Mouse (Mus musculus): ENCODE measurements around the gene Rpl22l1.
"Not testable (repeated sequence)": the region's sequence is repeated elsewhere in the genome, so short reads cannot be mapped to it uniquely, and the experiment has no call there.

- not testable (repeated sequence) for TF ChIP-seq CTCF (conservative IDR thresholded peaks at IDR 0.05 in 1 of 2, IDR thresholded peaks at IDR 0.05 in 1 of 2; ENCODE audit: low read depth in 2 of 2, low read length in 2 of 2); USF1 (IDR thresholded peaks at IDR 0.05; ENCODE audit: low read depth, low read length); MAX (IDR thresholded peaks at IDR 0.05; ENCODE audit: low read length); KAT2A (IDR thresholded peaks at IDR 0.05; ENCODE audit: insufficient replicate concordance, low read length); ZKSCAN1 (IDR thresholded peaks at IDR 0.05; ENCODE audit: borderline replicate concordance, low read depth, low read length); POLR2A (IDR thresholded peaks at IDR 0.05; ENCODE audit: low read depth, low read length); MAFK (IDR thresholded peaks at IDR 0.05; ENCODE audit: insufficient replicate concordance, low read length); UBTF (IDR thresholded peaks at IDR 0.05; ENCODE audit: low read depth, low read length); E2F4 (IDR thresholded peaks at IDR 0.05; ENCODE audit: insufficient replicate concordance, low read depth, low read length); TBP (conservative IDR thresholded peaks at IDR 0.05; ENCODE audit: low read depth, low read length); USF2 (conservative IDR thresholded peaks at IDR 0.05; ENCODE audit: low read depth, low read length); NRF1 (IDR thresholded peaks at IDR 0.05; ENCODE audit: low read depth, low read length)
Observed at GRCm38 (mm10) chr3:28852174-28852573, 46.9 kb downstream of the Rpl22l1 start.
